Mouse (Mus musculus): ENCODE measurements at regions not wholly inside any gene's neighbourhood (a gene's known extent, or its start where the extent isn't known, plus 50 kb on each side); places are given as distances from the start of the nearest gene placed in this dataset.

DNA sequence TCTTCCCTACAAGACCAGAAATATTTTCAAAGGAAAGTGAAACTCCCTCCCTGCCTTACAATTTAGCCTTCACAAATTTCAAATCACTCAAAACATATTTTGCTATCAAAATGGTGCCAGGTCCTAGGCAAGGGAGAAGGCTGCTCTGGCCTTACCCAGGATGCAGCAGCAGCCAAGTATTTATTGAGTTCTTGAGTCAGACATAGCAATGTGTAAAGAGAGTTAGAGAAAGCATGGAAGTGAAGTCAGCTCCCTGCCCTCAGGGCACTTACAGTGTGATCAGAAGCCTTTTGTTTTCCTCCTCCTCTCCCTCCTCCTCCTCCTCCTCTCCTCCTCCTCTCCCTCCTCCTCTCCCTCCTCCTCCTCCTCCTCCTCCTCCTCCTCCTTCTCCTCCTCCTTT, 194.6 kb upstream of the Sox9 start:
- DNase-seq (ENCODE audit: low spot score in 2 of 2), result no peak

DNA sequence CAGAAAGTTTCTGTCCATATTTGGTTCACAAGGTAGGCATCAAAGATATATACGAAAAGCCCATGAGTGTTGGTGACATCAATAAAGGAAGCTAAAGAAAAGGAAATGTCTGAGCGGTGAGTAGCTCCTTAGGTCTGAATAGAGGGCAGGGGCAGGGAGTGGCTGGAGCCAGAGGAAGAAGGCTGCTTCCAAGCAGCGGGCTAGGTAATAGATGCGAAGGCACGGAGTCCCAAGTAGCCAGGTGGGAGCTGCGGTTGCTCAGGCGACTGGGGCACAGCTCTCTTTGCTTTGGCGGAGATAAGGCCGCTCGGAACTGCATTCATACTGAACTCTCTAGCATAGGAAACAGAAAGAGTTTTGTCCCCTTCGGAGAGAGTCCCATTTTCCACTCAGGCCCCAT, 193.9 kb upstream of the Sox9 start:
- DNase-seq (ENCODE audit: low spot score in 2 of 2), result no peak

DNA sequence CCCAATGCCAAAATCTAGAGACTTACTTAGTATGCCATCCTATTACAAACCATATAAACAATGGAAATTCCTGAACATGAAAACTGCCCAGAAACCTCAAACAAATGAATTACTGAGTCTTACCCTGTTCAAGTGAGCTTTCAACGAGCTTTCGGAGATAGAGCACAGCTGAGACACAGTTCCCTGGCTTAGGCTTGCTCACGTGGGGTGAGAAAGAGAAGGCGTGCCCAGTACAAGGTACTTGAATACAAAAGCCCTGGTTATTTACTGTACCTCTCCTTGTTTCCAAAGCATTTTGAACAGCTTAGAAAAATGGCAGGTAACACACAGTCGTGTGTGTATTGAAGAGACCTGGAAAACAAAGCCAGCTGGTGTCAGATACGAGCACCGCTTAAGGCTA, 191.8 kb upstream of the Sox9 start:
- no peak for DNase-seq (ENCODE audit: low spot score in 2 of 2)

DNA sequence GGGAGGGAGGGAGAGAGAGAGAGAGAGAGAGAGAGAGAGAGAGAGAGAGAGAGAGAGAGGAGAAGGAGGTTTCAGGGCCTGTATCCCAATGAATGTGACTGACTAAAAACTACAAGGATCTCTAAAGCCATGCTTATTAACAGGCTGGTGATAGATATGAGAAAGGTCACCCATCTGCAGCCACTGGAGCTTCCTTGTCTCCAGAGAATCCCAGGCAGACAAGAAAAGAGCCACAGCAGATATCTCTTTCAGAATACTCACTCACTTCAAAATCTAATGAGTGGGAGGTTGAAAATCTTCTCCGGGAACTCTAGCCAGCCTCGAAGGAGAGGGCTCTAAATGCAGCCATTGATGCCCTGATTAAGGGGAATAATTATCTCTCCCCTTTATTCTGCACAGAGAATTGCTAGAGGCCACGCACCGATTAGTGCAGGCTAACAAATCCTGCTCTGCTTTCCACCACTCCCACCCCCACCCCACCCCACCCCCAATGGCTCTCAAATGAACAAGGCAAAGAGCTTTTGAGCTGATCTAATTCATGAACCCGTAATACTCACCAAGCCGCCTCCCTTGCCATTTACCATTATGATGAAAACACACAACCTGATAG, 189.5 kb upstream of the Sox9 start:
- DNase-seq (ENCODE audit: low spot score in 2 of 2), result no peak

DNA sequence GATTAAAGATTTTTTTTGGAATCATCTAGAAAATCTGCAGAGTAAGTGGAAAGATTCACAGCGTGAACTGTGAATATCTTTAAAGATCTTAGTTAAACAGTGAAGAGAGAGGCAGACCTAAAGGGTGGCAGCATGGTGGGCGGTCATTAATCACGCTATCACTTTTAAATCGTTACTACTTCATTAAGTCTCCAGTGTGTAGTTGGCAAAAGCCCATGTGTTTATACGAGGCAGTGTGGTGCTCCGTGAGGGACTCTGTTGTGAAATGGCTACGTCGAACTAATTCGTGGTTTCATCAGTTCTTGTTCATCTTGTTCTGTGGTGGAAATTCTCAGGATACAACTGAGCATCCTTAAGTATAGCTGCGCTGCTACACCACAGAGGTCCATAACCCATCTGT, 188.2 kb upstream of the Sox9 start:
- DNase-seq (ENCODE audit: low spot score in 2 of 2), result no peak

DNA sequence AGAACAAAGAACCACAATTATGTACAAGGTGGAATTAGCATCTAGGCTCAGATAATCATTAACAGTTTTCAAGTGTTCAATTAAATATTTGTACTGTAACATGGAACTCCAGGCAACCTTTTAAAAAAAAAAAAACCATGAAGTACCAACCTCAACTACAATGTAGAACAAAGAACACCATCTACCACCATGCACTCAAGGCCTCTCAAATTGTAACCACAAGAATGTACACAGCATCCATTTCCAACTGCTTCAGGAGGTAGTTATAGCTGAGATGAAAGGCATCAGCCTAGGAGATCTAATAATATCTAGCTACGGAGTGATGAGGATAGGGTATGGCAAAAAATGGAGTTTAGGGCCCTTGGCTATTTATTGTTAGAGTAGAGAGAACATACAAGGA, 174.7 kb upstream of the Sox9 start:
- DNase-seq (ENCODE audit: low spot score in 2 of 2), result no peak

DNA sequence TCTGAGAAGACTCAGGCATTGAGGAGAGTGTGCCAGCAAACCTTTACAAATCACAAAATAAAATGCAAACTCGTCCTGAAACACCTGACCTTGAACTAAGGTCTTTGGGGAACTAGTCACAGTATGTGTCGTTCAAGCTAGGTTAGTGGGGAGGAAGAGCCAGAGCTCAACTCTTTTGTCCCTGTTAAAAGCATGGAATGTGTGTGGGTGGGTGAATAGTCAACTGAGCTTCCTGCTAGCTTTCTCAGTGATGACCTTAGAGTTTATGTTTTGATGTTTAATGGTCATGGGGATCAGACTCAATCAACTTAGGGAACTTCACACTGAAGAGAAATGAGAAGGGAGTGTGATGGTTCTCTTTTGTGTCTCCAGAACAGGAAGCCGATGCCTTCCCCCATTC, 172.7 kb upstream of the Sox9 start:
- no peak for DNase-seq (ENCODE audit: low spot score in 2 of 2)

DNA sequence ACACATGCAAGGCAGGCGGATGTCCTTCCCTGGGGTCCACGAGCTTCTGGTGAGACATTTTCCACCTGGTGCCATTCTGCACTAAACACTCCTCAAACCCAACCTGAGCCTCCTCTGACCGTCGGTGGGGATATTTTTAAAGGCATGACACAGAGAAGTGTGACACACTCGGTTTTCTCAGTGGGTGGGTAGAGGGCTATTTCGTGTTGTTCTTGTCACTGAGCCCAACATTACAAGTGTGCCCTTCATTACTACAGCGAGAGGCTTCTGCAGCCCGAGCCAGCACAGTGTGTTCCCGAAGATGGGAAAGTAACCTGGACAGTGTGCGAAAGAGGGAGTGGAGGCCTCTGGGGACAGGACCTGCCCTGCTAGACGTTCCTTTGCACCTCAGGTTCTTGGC, 171.0 kb upstream of the Sox9 start:
- DNase-seq (ENCODE audit: low spot score in 2 of 2), result no peak

DNA sequence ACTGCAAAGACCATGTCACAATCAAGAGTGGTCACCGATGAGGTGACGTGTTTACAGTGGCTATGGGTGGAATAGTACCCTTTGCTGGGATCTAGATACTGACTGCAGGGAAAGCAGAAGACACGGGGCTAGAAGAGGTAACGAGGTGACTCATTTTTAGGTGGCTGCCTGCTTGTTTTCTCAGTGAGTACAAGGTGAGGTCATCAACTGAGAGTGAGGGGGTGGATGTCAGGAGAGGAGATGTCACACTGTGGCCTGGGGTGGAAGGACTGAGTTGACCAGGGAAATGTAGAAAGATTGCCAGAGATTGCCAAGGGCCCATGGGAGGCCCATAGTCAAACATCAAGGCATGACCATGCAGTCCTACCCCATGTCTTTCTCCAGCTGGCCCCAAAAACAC, 166.4 kb upstream of the Sox9 start:
- DNase-seq (ENCODE audit: low spot score in 2 of 2), result no peak

DNA sequence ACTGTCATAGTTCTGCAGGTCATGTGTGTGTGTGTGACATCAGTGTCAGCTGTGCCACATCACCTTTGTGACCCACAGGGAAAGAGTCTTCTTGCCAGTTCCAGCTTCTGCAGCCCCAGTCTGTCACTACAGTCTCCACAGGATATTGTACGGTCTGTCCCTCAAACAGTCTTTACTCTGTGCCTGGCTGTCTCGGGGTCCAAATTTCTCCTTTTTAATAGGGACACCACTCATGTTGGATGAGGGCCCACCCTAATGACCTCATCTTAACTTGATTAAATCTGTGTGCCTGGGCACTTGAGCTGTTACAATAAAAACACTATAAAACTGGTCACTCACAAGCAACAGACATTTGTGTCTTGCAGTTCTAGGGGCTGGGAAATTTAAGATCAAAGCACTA, 165.1 kb upstream of the Sox9 start:
- no peak for DNase-seq (ENCODE audit: low spot score in 2 of 2)

DNA sequence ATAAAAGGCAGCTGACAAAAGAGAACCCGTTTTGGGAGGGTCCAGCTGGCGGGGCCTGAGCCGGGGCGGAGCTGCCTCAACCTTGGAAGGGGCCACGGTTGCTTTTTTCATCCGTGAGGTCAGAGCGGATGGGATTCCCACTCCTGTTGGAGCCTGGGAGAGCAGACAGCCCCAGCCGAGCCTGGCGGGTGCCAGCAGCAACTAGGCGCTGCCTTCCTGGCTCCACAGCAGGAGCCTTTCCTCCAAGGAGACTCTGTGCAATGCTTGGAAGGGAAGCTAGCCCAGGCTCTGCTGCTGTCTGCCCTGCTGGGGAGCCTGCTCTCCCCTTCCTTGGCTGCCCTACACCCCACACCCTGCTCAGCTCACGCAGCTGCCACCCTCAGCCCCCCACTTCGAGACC, 161.1 kb upstream of the Sox9 start:
- peak; percentile 28 to 34 for DNase-seq (ENCODE audit: low spot score in 2 of 2)

DNA sequence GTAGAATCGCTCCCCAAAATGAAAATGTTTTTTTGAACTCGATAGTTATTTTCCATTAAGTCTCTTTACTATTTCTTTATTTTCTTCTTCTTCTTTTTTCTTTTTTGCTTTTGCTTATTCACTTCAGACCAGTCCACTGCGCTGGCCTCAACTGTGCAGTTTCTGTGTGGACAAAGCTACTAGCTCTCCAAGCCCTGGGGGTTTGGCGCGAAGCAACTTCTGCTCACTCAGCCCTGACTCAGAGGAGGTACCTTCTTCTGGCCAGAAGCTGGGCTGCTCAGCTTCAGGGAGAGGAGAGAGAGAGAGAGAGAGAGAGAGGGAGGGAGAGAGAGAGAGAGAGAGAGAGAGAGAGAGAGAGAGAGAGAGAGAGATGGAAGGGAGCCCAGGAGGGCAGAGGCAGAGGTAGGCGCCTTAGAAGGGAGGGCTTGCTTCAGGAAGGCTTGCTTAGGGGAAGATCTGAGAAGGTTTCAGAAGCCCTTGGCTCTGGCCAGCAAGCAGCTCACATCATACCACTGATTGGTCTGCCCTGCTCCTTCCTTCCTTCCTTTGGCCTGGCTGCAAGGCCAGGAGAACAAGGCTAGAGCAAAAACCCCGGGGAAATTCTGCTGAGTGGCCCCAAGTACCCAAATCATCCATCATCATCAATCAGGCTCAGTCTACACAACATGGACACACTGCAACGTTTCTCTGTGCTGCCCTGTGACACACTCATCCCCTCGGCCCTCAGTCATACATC, 160.5 kb upstream of the Sox9 start:
- DNase-seq (ENCODE audit: low spot score in 2 of 2), result no peak

DNA sequence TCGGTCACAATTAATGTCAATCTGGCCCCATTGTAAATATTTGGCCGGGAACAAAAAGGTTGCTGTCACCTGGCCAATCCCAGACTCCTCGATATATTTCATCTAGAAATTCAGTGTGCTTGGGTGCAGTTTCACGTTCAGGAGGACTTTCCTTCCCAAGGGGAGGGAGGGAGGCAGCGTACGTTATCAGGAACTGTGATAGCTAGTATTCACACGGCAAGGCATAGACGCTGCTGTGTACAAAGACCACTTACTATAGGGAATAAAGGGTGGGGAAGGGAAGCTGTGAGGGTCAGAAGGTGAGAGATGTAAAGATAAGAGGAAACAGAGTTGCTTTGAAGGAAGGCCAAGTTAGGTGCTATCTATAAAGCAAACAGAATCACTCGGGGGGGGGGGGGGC, 132.7 kb upstream of the Sox9 start:
- DNase-seq (ENCODE audit: low spot score in 2 of 2), result no peak

DNA sequence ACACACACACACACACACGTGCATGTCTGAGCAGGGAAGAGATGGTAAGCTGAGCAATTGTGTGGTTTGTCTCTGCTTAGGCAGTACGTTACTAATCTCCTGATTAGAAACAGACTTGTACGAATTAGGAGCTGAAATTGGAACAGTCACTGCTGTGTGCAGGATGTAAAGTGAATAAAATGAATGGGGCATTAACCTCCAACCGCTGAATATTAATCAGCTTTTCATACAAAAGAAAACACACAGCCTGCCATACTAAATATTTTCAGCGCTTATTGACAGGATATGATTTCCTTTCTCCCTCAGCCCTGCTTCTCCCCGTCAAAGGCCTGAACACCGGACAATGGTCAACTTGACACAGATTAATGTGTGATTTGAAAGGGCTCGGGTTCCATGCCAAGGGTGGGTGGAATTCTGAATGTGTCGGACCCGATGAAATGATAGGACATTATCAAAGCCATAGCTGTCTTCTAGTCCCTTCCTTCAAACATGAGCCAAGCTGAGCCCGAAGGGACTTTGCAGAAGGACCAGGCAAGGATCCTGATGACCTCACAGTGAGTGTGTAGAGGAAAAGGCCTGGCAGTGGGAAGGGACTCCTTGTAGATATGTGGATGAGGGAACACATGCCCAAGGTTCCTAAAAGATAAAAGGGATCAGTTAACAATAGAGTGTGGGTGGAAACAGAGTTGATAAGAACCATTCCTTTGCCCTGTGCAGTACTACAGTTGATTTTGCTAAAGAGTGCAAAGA, 124.4 kb upstream of the Sox9 start:
- no peak for DNase-seq (ENCODE audit: low spot score in 2 of 2)

DNA sequence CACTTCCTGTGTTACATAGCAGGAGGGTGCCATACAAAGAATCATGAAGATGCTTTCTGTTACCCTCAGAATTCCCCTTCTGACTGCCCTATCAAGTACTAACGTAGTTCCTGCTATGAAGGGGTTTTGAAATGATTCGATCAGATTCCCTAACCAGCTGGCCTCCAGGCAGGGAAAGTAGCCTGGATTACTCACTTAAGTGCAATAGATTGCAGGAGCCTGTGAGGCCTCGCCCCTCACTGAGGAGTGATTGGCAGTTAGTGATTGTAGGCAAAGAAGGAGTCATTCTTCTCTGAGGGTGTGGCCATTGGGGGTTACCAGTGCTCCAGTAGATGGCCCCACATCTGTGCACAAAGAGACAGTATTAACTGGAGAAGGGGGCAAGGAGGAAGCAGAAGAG, 122.1 kb upstream of the Sox9 start:
- DNase-seq (ENCODE audit: low spot score in 2 of 2), result no peak

DNA sequence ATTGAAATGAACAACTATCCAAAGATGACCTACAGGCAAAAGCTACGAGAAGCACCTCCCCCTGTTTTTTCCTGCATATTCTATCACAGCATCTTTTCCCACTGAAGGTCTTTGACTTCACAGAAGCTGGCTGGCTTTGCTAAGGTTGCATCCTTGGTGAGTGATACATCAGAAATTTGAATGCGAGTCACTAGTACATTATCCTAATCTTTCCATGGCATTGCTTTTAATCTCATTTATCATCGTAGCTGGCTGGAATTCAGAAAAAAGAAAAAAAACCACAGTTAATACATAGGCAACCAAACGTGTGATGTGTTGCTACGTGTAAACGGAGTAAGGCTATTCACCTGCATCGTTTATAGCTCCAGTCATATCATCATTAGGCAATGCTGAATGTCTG, 120.6 kb upstream of the Sox9 start:
- no peak for DNase-seq (ENCODE audit: low spot score in 2 of 2)

DNA sequence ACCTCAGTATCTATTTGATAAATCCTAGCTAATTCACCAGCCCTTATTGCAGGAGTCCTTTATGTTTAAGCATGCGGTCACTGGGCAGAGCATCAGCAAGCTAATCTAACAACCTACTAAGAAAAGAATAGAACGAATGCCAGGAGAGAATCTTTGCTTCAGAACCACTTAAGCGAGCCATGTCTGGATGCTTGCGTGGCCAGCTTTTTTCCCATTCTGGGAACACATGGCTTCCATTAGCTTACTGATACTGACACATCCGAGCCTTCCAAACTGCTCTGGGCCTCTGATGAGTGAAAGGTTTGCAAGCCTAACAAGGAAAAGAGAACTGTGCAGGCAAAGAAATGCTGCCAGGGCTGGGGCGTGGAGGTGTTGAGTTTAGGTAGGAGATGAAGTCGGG, 114.7 kb upstream of the Sox9 start:
- DNase-seq (ENCODE audit: low spot score in 2 of 2), result no peak

DNA sequence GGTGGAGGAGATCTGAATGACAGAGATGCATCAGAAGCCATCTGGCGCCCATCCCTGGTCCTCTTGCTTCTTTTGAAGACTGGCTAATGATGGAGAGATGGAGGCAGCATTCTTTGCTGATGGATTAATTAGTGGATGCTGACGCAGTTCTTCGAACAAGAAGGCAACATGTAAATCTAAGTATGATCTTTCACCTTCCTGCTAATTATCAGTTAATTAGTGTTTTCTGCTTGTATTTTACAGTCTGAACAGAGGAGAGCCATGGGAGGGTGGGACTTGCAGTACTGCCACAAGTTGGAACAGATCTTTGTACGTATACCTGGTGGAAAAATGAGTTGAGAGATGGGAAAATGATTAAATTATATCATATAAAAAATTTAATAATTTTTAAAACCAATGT, 109.9 kb upstream of the Sox9 start:
- no peak for DNase-seq (ENCODE audit: low spot score in 2 of 2)

DNA sequence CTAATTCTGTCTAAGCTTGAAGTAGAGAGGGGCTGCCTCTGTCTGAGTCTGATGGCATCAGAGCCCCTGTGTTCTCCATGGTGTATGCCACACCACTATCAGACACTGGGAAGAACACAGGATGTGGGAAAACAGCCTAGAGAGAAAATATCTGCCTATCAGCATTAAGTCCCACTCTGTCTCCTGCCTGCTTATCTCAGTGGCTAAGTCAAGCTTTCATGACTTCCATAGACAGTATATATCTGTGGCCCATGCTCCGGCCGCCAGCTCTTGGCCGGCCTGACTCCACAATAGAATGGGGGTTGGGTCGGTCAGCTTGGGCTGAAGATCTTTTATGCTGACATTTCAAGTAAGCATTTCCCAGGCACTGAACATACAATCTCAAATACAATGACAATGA, 92.0 kb upstream of the Sox9 start:
- DNase-seq (ENCODE audit: low spot score in 2 of 2), result no peak

DNA sequence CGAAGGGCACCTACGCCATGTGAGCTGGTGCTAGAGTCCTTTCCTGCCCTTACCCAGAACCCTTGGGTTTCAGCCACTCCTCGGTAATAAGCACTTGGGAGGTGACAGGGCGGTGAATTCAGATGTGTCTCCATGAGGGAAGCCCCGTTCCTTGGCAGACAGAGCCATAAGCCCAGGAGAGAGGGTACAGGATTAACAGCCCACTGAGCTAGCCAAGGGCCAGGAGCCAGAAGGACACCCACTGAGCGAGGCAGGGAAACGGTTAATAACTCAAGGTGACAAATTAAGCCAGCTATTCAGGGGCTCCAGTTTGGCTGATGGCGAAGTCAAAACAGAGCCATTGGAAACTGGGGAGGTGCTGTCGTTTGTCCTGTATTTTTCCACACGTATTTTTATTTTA, 75.9 kb upstream of the Sox9 start:
- no peak for DNase-seq (ENCODE audit: low spot score in 2 of 2)

DNA sequence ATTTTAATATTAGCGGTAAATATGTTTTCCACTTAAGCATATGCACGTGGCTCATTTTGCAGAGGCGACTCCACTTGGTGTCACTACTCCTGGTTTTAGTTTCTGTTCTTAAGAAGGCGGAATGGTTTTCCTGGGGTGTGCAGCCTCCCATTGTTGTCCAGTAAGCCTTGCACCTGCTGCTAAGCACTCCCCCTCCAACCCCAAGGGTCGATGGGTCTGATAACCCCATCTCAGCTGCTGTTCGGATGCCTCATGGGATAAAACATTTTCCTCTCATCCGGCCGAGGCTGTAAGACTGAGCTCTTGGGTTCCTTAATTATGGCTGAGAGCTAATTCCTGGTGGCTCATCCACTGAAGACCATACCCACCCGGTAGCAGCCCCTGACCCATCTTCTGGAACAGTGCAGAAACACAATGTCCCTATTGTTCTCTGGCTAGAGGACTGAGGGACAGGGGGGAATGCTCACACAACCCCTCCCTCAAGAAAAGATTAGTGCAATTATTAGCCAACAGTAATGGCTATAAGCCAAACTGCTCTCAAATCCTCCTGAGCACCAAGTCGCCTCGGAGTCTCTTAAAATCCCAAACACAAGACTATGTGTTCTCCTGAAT, 73.8 kb upstream of the Sox9 start:
- no peak for DNase-seq (ENCODE audit: low spot score in 2 of 2)

DNA sequence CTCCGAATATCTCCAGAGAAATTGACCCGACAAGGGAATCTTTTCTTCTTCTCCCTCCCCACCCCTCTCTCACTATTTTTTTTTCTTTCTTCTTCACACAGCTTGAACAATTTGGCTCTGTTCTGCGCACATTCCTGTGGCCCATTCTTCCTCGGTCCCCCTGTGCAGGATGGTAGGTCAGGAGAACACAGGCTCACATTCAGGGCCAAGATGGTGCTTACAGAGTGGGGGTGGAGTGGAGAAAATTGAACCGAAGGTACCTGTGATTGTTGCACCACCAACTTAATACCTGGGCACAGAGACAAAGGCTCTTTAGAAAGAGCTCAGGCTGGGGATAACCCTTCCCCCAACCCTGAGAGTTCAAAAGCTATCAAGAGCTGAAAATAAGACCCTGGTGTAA, 70.4 kb upstream of the Sox9 start:
- DNase-seq (ENCODE audit: low spot score in 2 of 2), result no peak

DNA sequence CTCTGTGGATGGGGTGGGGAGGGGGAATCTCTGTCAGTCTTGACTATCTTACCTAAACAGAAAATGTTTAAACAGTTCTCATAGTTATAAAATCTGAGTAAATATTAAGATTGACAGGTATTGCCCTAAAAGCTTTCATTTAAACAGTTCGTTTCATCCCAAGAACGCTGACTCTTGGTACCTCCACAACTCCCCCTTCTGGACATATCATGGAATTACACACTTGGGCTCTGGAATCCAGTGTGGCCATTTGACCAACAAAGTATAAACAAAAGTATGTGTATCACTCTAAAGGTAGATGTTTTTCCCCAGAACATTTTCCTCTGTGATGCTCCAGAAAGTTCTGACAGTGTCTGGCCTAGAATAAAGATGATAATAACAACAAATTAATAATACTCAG, 63.5 kb upstream of the Sox9 start:
- DNase-seq (ENCODE audit: low spot score in 2 of 2), result no peak

All from urinary bladder, postnatal 36 days (tissue).